Mouse (Mus musculus) frontal cortex, postnatal 10 days (tissue): ENCODE measurements around the gene Ubash3a.
A peak's percentile ranks its signal among the peaks of the same experiment; 100 is the strongest.
"Not testable (repeated sequence)": the region's sequence is repeated elsewhere in the genome, so short reads cannot be mapped to it uniquely, and the experiment has no call there.

Experiments
- DNase-seq, 2 experiments: peaks; one replicate each; pipeline ENCODE4 v3.0.0; 2022; ENCODE audit warnings: low spot score in 2 of 2, mixed read lengths in 1 of 2

The Ubash3a gene

GRCm38 (mm10) chr17:31260430-31260829 lies 52.8 kb downstream of the Ubash3a start:
- no peak for DNase-seq

GRCm38 (mm10) chr17:31261352-31261751 lies 53.7 kb downstream of the Ubash3a start:
- DNase-seq = no peak

GRCm38 (mm10) chr17:31262715-31263114 lies 55.0 kb downstream of the Ubash3a start:
- DNase-seq = no peak

GRCm38 (mm10) chr17:31263770-31264169 lies 56.1 kb downstream of the Ubash3a start:
- no peak for DNase-seq

GRCm38 (mm10) chr17:31264372-31264771 lies 56.7 kb downstream of the Ubash3a start:
- no peak for DNase-seq

- no peak for DNase-seq
Observed at GRCm38 (mm10) chr17:31265171-31265572, 57.5 kb downstream of the Ubash3a start.

GRCm38 (mm10) chr17:31265831-31266230 lies 58.2 kb downstream of the Ubash3a start:
- DNase-seq = no peak

- no peak for DNase-seq
Observed at GRCm38 (mm10) chr17:31266321-31266950, 58.8 kb downstream of the Ubash3a start.

- DNase-seq = peak in 1 of 2 experiments; percentile 4
Observed at GRCm38 (mm10) chr17:31267138-31267537, 59.5 kb downstream of the Ubash3a start.

- peak in 1 of 2 experiments; percentile 4 for DNase-seq
Observed at GRCm38 (mm10) chr17:31267603-31268002, 59.9 kb downstream of the Ubash3a start.

GRCm38 (mm10) chr17:31268016-31268415 lies 60.3 kb downstream of the Ubash3a start:
- peak in 1 of 2 experiments; percentile 5 for DNase-seq

- DNase-seq = peak in 1 of 2 experiments; percentile 3
Observed at GRCm38 (mm10) chr17:31269761-31270160, 62.1 kb downstream of the Ubash3a start.

GRCm38 (mm10) chr17:31270246-31270645 lies 62.6 kb downstream of the Ubash3a start:
- DNase-seq = peak in 1 of 2 experiments; percentile 8

GRCm38 (mm10) chr17:31270736-31271135 lies 63.1 kb downstream of the Ubash3a start:
- DNase-seq = not testable (repeated sequence)

GRCm38 (mm10) chr17:31271136-31271851 lies 63.6 kb downstream of the Ubash3a start:
- DNase-seq = no peak

GRCm38 (mm10) chr17:31272416-31273165 lies 64.9 kb downstream of the Ubash3a start:
- no peak for DNase-seq

- DNase-seq = no peak
Observed at GRCm38 (mm10) chr17:31273631-31274030, 66.0 kb downstream of the Ubash3a start.

GRCm38 (mm10) chr17:31275181-31275580 lies 67.5 kb downstream of the Ubash3a start:
- no peak for DNase-seq

- DNase-seq = peak in 1 of 2 experiments; percentile 49
Observed at GRCm38 (mm10) chr17:31276207-31276921, 68.7 kb downstream of the Ubash3a start.

- peak; percentile 100 for DNase-seq
Observed at GRCm38 (mm10) chr17:31276922-31277918, 69.5 kb downstream of the Ubash3a start, which contains the start of gene Rsph1. Rsph1 (minus strand) TSS chr17:31277383.
